Mouse (Mus musculus) CH12.LX (cell line): ENCODE data around the gene Slc16a2.

ENCODE experiments used
- CTCF ChIP-seq, 2 experiments: IDR thresholded peaks in 1 of 2; conservative IDR thresholded peaks in 1 of 2; 2 replicates each; pipeline ENCODE4 v1.5.1; 2011 to 2012; ENCODE audit warnings: low read depth in 2 of 2, low read length in 2 of 2, improper control_type of control experiment in 1 of 2, inconsistent platforms in 1 of 2, mild to moderate bottlenecking in 1 of 2, moderate library complexity in 1 of 2
- KAT2A ChIP-seq: IDR thresholded peaks from 2 replicates; pipeline ENCODE4 v1.6.1; 2012; ENCODE audit warnings: low read length, improper control_type of control experiment, inconsistent platforms; ENCODE audit not compliant: insufficient replicate concordance
- PAX5 ChIP-seq: IDR thresholded peaks from 2 replicates; pipeline ENCODE4 v1.6.1; 2012; ENCODE audit warnings: low read length, inconsistent platforms, mixed read lengths
- POLR2A ChIP-seq: IDR thresholded peaks from 2 replicates; pipeline ENCODE4 v1.6.1; 2011; ENCODE audit warnings: low read depth, mild to moderate bottlenecking, improper control_type of control experiment, low read length
- RCOR1 ChIP-seq: conservative IDR thresholded peaks from 2 replicates; pipeline ENCODE4 v1.6.1; 2012; ENCODE audit warnings: low read depth, mild to moderate bottlenecking, inconsistent platforms, low read length, improper control_type of control experiment
- USF1 ChIP-seq: IDR thresholded peaks from 2 replicates; pipeline ENCODE4 v1.6.1; 2014; ENCODE audit warnings: low read depth, mild to moderate bottlenecking, inconsistent platforms, low read length, improper control_type of control experiment

DNA sequence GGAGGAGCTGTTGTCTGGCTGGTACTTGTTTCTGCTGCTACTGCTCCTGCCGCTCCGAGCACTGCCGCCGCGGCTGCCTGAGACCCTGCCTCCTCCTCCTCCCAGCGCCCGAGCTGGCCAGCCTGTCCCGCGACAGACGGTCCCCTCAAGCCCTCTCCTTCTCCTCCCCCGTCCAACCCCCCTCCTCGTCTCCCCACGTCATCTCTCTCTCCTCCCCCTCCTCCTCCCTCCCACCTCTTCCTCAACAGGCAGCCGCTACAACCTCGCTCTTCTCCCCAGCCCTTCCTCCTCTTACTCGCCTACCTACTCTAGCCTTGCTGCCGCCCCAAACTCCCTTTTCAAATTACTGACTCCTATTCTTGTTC is at the start of gene Slc16a2:
- TF ChIP-seq CTCF (conservative IDR thresholded peaks at IDR 0.05 in 1 of 2, IDR thresholded peaks at IDR 0.05 in 1 of 2; ENCODE audit: low read depth in 2 of 2, low read length in 2 of 2) = no peak
- TF ChIP-seq RCOR1 = no peak
- TF ChIP-seq PAX5 = no peak
- no peak for TF ChIP-seq USF1
- TF ChIP-seq KAT2A = no peak
- no peak for TF ChIP-seq POLR2A
